Mouse (Mus musculus): ENCODE data around the gene Mettl21a.

DNA sequence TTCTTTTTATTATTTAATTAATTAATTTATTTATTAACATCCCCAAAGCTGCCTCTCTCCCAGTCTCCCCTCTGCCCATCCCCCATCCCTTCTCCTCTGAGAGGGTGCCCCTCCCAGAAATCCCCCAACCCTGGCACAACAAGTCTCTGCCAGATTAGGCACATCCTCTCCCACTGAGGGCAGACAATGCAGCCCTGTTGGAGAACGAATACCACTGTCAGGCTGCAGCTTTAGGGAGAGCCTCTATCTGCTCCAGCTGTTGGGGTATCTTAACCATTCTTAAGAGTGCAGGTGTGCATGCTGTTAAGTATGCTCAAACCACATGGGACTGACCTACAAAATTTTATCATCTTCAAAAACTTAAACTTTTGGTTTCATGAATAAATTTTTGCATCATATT, 38.4 kb upstream of the Mettl21a start:
- TF ChIP-seq CTCF (IDR thresholded peaks at IDR 0.05; ENCODE audit: low read depth, low read length) (no peak), POLR2A (IDR thresholded peaks at IDR 0.05; ENCODE audit: extremely low read depth, insufficient read depth, low read length) (no peak)

Measured in liver, adult 2 months (tissue).